Mouse (Mus musculus): ENCODE measurements around the gene Cacna2d3. TPM values are rescaled to one million over a fixed set of nuclear protein-coding genes. Genes with fewer than 3 reads are reported as not detected.

The Cacna2d3 gene
- polyA plus RNA-seq, 1 experiment from 2014 or later = 0.16 TPM

- Histone ChIP-seq H3K4me2 (no peak overlapping the region), H3K4me1 (replicated peaks) (no peaks in the 10 kb centered on the region), H3K9me3 (replicated peaks) (no peaks in the 10 kb centered on the region), H3K4me3 (replicated peaks) (no peak overlapping the region), H3K9ac (no peak overlapping the region), H3K27me3 (no peaks in the 10 kb centered on the region), H3K27ac (no peak overlapping the region), H3K36me3 (no peaks in the 10 kb centered on the region)
- WGBS (ENCODE audit: insufficient replicate concordance) = 69% methylated on average over 10 of the region's 10 CpGs
- DNase-seq (no peak), ATAC-seq (ENCODE audit: low read depth) (no peak)
Measured at GRCm38 (mm10) chr14:29137006-29137579, 584.6 kb downstream of the Cacna2d3 start.

GRCm38 (mm10) chr14:29134901-29135300 lies 586.8 kb downstream of the Cacna2d3 start:
- Histone ChIP-seq H3K9ac (no peak overlapping the region), H3K4me3 (replicated peaks) (no peak overlapping the region), H3K4me1 (replicated peaks) (no peaks in the 10 kb centered on the region), H3K4me2 (no peak overlapping the region), H3K36me3 (no peaks in the 10 kb centered on the region), H3K27ac (no peak overlapping the region), H3K27me3 (no peaks in the 10 kb centered on the region), H3K9me3 (replicated peaks) (no peaks in the 10 kb centered on the region)
- DNase-seq (no peak), ATAC-seq (ENCODE audit: low read depth) (no peak)
- 52% methylated on average over 5 of the region's 5 CpGs for WGBS (ENCODE audit: insufficient replicate concordance)

- H3K4me2 ChIP-seq = no peak overlapping the region
- no peaks in the 10 kb centered on the region for H3K9me3 ChIP-seq (replicated peaks)
- H3K27me3 ChIP-seq = no peaks in the 10 kb centered on the region
- H3K27ac ChIP-seq = no peak overlapping the region
- H3K4me1 ChIP-seq (replicated peaks) = no peaks in the 10 kb centered on the region
- H3K36me3 ChIP-seq = no peaks in the 10 kb centered on the region
- ATAC-seq (ENCODE audit: low read depth) (no peak), DNase-seq (no peak)
- no peak overlapping the region for H3K4me3 ChIP-seq (replicated peaks)
- H3K9ac ChIP-seq = no peak overlapping the region
Measured at GRCm38 (mm10) chr14:29130511-29130910, 591.2 kb downstream of the Cacna2d3 start.

GRCm38 (mm10) chr14:29123886-29124285 lies 597.8 kb downstream of the Cacna2d3 start:
- ATAC-seq (ENCODE audit: low read depth) (no peak), DNase-seq (no peak)
- no peak overlapping the region for H3K9ac ChIP-seq
- H3K9me3 ChIP-seq (replicated peaks) = no peaks in the 10 kb centered on the region
- H3K27me3 ChIP-seq = no peaks in the 10 kb centered on the region
- no peak overlapping the region for H3K4me3 ChIP-seq (replicated peaks)
- no peak overlapping the region for H3K4me2 ChIP-seq
- no peaks in the 10 kb centered on the region for H3K36me3 ChIP-seq
- no peaks in the 10 kb centered on the region for H3K4me1 ChIP-seq (replicated peaks)
- H3K27ac ChIP-seq = no peak overlapping the region

- Histone ChIP-seq H3K27me3 (no peaks in the 10 kb centered on the region), H3K4me1 (replicated peaks) (no peaks in the 10 kb centered on the region), H3K36me3 (no peaks in the 10 kb centered on the region), H3K27ac (no peak overlapping the region), H3K9ac (no peak overlapping the region), H3K4me2 (no peak overlapping the region), H3K4me3 (replicated peaks) (no peak overlapping the region), H3K9me3 (replicated peaks) (no peaks in the 10 kb centered on the region)
- WGBS (ENCODE audit: insufficient replicate concordance) = 65% methylated on average over 3 of the region's 3 CpGs
- DNase-seq = no peak
- no peak for ATAC-seq (ENCODE audit: low read depth)
Measured at GRCm38 (mm10) chr14:29122749-29123148, 598.9 kb downstream of the Cacna2d3 start.

GRCm38 (mm10) chr14:29113852-29114450 lies 607.7 kb downstream of the Cacna2d3 start:
- ATAC-seq (ENCODE audit: low read depth) (no peak), DNase-seq (no peak)
- no peaks in the 10 kb centered on the region for H3K36me3 ChIP-seq
- WGBS (ENCODE audit: insufficient replicate concordance) = 55% methylated on average over 9 of the region's 9 CpGs
- H3K9me3 ChIP-seq (replicated peaks) = no peaks in the 10 kb centered on the region
- H3K27me3 ChIP-seq = no peaks in the 10 kb centered on the region
- no peaks in the 10 kb centered on the region for H3K4me1 ChIP-seq (replicated peaks)
- no peak overlapping the region for H3K4me3 ChIP-seq (replicated peaks)
- no peak overlapping the region for H3K9ac ChIP-seq
- no peak overlapping the region for H3K4me2 ChIP-seq
- no peak overlapping the region for H3K27ac ChIP-seq

GRCm38 (mm10) chr14:29111666-29112065 lies 610.0 kb downstream of the Cacna2d3 start:
- Histone ChIP-seq H3K27me3 (no peaks in the 10 kb centered on the region), H3K27ac (no peak overlapping the region), H3K4me3 (replicated peaks) (no peak overlapping the region), H3K4me1 (replicated peaks) (no peaks in the 10 kb centered on the region), H3K36me3 (no peaks in the 10 kb centered on the region), H3K9ac (no peak overlapping the region), H3K9me3 (replicated peaks) (no peaks in the 10 kb centered on the region), H3K4me2 (no peak overlapping the region)
- 71% methylated on average over 6 of the region's 6 CpGs for WGBS (ENCODE audit: insufficient replicate concordance)
- ATAC-seq (ENCODE audit: low read depth) (no peak), DNase-seq (no peak)

GRCm38 (mm10) chr14:29110351-29111091 lies 611.1 kb downstream of the Cacna2d3 start:
- H3K27ac ChIP-seq = no peak overlapping the region
- no peaks in the 10 kb centered on the region for H3K9me3 ChIP-seq (replicated peaks)
- 55% methylated on average over 9 of the region's 9 CpGs for WGBS (ENCODE audit: insufficient replicate concordance)
- H3K9ac ChIP-seq = no peak overlapping the region
- no peak for DNase-seq
- H3K4me3 ChIP-seq (replicated peaks) = no peak overlapping the region
- no peaks in the 10 kb centered on the region for H3K36me3 ChIP-seq
- no peak for ATAC-seq (ENCODE audit: low read depth)
- H3K27me3 ChIP-seq = no peaks in the 10 kb centered on the region
- no peak overlapping the region for H3K4me2 ChIP-seq
- H3K4me1 ChIP-seq (replicated peaks) = no peaks in the 10 kb centered on the region

GRCm38 (mm10) chr14:29107464-29107863 lies 614.2 kb downstream of the Cacna2d3 start:
- Histone ChIP-seq H3K36me3 (no peaks in the 10 kb centered on the region), H3K9me3 (replicated peaks) (no peaks in the 10 kb centered on the region), H3K4me3 (replicated peaks) (no peak overlapping the region), H3K9ac (no peak overlapping the region), H3K4me2 (no peak overlapping the region), H3K27me3 (no peaks in the 10 kb centered on the region), H3K27ac (no peak overlapping the region), H3K4me1 (replicated peaks) (no peaks in the 10 kb centered on the region)
- WGBS (ENCODE audit: insufficient replicate concordance) = 56% methylated on average over 5 of the region's 5 CpGs
- DNase-seq = no peak
- no peak for ATAC-seq (ENCODE audit: low read depth)

GRCm38 (mm10) chr14:29097776-29098175 lies 623.9 kb downstream of the Cacna2d3 start:
- no peak overlapping the region for H3K4me2 ChIP-seq
- no peak for ATAC-seq (ENCODE audit: low read depth)
- no peak overlapping the region for H3K4me3 ChIP-seq (replicated peaks)
- DNase-seq = no peak
- 58% methylated on average over 12 of the region's 12 CpGs for WGBS (ENCODE audit: insufficient replicate concordance)
- no peaks in the 10 kb centered on the region for H3K9me3 ChIP-seq (replicated peaks)
- no peaks in the 10 kb centered on the region for H3K36me3 ChIP-seq
- no peak overlapping the region for H3K9ac ChIP-seq
- H3K27me3 ChIP-seq = no peaks in the 10 kb centered on the region
- no peaks in the 10 kb centered on the region for H3K4me1 ChIP-seq (replicated peaks)
- H3K27ac ChIP-seq = no peak overlapping the region

GRCm38 (mm10) chr14:29095431-29095830 lies 626.2 kb downstream of the Cacna2d3 start:
- Histone ChIP-seq H3K27me3 (no peaks in the 10 kb centered on the region), H3K4me3 (replicated peaks) (no peak overlapping the region), H3K36me3 (no peaks in the 10 kb centered on the region), H3K27ac (no peak overlapping the region), H3K4me2 (no peak overlapping the region), H3K9me3 (replicated peaks) (no peaks in the 10 kb centered on the region), H3K9ac (no peak overlapping the region), H3K4me1 (replicated peaks) (no peaks in the 10 kb centered on the region)
- no peak for DNase-seq
- WGBS (ENCODE audit: insufficient replicate concordance) = 61% methylated on average over 5 of the region's 5 CpGs
- ATAC-seq (ENCODE audit: low read depth) = no peak

GRCm38 (mm10) chr14:29090074-29090473 lies 631.6 kb downstream of the Cacna2d3 start:
- no peaks in the 10 kb centered on the region for H3K27me3 ChIP-seq
- H3K4me3 ChIP-seq (replicated peaks) = no peak overlapping the region
- ATAC-seq (ENCODE audit: low read depth) (no peak), DNase-seq (peak; percentile 6)
- no peak overlapping the region for H3K27ac ChIP-seq
- WGBS (ENCODE audit: insufficient replicate concordance) = 9% methylated on average over 5 of the region's 5 CpGs
- H3K4me2 ChIP-seq = no peak overlapping the region
- H3K9me3 ChIP-seq (replicated peaks) = no peaks in the 10 kb centered on the region
- H3K36me3 ChIP-seq = no peaks in the 10 kb centered on the region
- H3K9ac ChIP-seq = no peak overlapping the region
- H3K4me1 ChIP-seq (replicated peaks) = no peaks in the 10 kb centered on the region

Measured in liver, embryonic 13.5 days (tissue).